Mouse (Mus musculus): ENCODE results near the gene Cwc15.
"Not testable (repeated sequence)": the region's sequence is repeated elsewhere in the genome, so short reads cannot be mapped to it uniquely, and the experiment has no call there.

GRCm38 (mm10) chr9:14463668-14464067 lies 36.7 kb upstream of the Cwc15 start:
- TF ChIP-seq CTCF, EP300 (IDR thresholded peaks at IDR 0.05; ENCODE audit: low read depth): not testable (repeated sequence)

Data from liver, postnatal 0 days (tissue).